Mouse (Mus musculus): ENCODE results near the gene 1600002K03Rik. TPM values are rescaled to one million over a fixed set of nuclear protein-coding genes. Genes with fewer than 3 reads are reported as not detected.

The 1600002K03Rik gene
- polyA plus RNA-seq (2012; rRNA removed) = 7.9 and 11.2 TPM in 2 replicates

DNA sequence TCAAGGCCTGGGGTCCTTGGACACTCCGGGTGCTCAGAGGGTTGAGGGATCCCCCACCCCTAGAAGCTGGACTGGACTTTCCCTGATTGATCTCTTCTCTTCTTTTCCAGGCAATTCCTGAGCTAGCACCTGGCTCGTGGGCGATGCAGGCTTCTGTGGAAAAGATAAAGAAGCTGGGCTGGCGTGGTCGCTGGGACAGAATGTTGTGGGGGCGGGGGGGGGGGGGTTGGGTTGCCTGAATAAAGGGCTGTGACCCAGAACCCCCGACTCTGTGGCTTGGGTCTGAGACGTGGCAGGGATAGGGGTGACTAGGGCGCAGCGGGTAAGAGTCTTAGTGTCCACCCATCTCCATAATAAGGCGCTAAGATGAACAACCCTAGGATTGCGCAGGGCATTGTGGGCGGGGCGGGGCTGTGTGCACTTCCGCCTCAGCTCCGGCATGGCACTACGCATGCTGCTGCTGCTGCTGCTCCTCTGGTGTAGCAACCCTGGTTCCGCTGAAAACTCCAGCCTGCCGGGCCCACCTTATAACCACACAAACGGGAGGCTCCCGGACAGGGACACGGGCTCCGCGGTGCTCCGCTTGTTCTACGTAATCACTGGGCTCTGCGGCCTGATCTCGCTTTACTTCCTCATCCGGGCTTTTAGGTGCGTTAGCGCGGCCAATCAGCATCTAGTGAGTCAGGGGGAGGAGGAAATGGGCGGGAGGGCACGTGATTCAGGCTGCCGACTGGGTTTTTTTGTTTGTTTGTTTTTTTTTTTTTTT lies at the start of gene 1600002K03Rik:
Gene 1600002K03Rik, plus strand, starts transcription at position 418 of the 766 bp plus-strand sequence.
- Histone ChIP-seq H3K36me3 (ENCODE audit: control insufficient read depth, insufficient read depth, low read length) (peaks cover 4% of the 10 kb centered on the region; the same call in 1 of the 2 replicates), H3K27ac (ENCODE audit: insufficient read depth, low read depth, low read length) (peak within 1 kb of the TSS; percentile 90), H3K4me3 (ENCODE audit: insufficient read depth, low read depth, low read length) (peak within 1 kb of the TSS; percentile 69), H3K4me1 (ENCODE audit: control insufficient read depth, insufficient read depth, low read length) (no peaks in the 10 kb centered on the region; the same call in 1 of the 2 replicates), H3K27me3 (replicated peaks; ENCODE audit: control insufficient read depth, insufficient read depth, low read length) (no peaks in the 10 kb centered on the region)
- DNase-seq = peak; percentile 95
- no peak for TF ChIP-seq CTCF (conservative IDR thresholded peaks at IDR 0.05; ENCODE audit: insufficient read depth, insufficient read length, low read depth, low read length)
- TF ChIP-seq POLR2A (IDR thresholded peaks at IDR 0.05; ENCODE audit: low read depth, low read length) = peak; percentile 88
- WGBS = 19% methylated on average over 35 of the region's 35 CpGs

DNA sequence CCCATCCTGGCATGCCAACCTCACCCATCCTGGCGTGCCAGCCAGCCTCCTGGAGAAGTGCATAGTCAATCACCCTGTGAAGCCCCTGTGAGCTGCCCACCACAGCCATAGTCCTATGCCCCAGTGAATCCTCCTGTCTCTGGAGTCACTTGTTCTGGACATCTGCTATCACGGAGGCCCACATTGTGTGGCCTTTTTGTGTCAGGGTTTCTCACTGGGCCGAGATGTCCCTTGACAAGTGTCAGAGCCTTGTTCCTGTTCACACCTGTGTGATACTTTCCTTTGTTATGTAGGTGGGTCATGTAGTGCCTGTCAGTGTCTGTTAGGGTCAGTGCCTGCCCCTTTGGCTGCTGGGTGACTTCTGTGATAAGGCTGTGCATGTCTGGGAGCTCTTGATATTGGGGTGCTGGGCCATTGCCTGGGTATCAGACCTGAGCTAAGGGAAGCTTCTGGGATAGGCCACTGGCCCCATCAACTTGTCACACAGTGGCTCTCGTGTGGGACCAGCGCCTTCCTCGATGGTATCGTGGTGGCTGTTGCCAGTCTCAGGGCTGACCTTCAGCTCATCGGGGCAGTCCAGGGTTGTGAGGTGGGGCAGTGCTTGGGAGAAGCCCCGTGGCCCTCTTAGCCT lies 48.7 kb upstream of the 1600002K03Rik start:
- Histone ChIP-seq H3K27me3 (replicated peaks; ENCODE audit: control insufficient read depth, insufficient read depth, low read length) (no peaks in the 10 kb centered on the region), H3K27ac (ENCODE audit: insufficient read depth, low read depth, low read length) (no peak overlapping the region), H3K4me3 (ENCODE audit: insufficient read depth, low read depth, low read length) (no peak overlapping the region), H3K4me1 (ENCODE audit: control insufficient read depth, insufficient read depth, low read length) (0 out of 2 replicates have a peak, but pooled peaks cover 1% of the 10 kb centered on the region), H3K36me3 (ENCODE audit: control insufficient read depth, insufficient read depth, low read length) (peaks cover 3% of the 10 kb centered on the region; the same call in 1 of the 2 replicates)
- no peak for DNase-seq
- WGBS = 86% methylated on average over 9 of the region's 9 CpGs
- no peak for TF ChIP-seq POLR2A (IDR thresholded peaks at IDR 0.05; ENCODE audit: low read depth, low read length)
- no peak for TF ChIP-seq CTCF (conservative IDR thresholded peaks at IDR 0.05; ENCODE audit: insufficient read depth, insufficient read length, low read depth, low read length)

DNA sequence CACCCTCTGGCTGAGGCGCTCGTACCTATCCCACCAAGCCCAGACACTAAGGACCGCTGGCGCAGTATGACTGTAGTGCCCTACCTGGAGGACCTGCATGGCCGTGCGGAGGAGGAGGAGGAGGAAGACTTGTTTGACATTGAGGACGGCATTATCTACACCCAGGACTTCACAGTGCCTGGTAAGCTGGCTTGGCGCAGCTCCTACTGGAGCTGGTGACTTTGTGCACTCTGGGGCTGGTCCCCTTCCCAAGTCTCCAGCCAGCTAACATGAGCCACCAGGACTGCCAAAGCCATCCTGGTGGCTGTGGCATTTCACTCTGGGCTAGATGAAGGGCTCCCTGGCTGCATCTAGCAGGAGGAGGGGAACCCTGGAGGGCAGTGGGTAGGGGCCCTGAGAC lies 44.8 kb upstream of the 1600002K03Rik start:
- 93% methylated on average over 8 of the region's 8 CpGs for WGBS
- Histone ChIP-seq H3K4me1 (ENCODE audit: control insufficient read depth, insufficient read depth, low read length) (peaks cover 16% of the 10 kb centered on the region; the same call in 1 of the 2 replicates), H3K4me3 (ENCODE audit: insufficient read depth, low read depth, low read length) (no peak overlapping the region), H3K27me3 (replicated peaks; ENCODE audit: control insufficient read depth, insufficient read depth, low read length) (no peaks in the 10 kb centered on the region), H3K36me3 (ENCODE audit: control insufficient read depth, insufficient read depth, low read length) (peaks cover 3% of the 10 kb centered on the region; the same call in 1 of the 2 replicates), H3K27ac (ENCODE audit: insufficient read depth, low read depth, low read length) (no peak overlapping the region)
- TF ChIP-seq CTCF (conservative IDR thresholded peaks at IDR 0.05; ENCODE audit: insufficient read depth, insufficient read length, low read depth, low read length) = no peak
- TF ChIP-seq POLR2A (IDR thresholded peaks at IDR 0.05; ENCODE audit: low read depth, low read length) = no peak
- no peak for DNase-seq

DNA sequence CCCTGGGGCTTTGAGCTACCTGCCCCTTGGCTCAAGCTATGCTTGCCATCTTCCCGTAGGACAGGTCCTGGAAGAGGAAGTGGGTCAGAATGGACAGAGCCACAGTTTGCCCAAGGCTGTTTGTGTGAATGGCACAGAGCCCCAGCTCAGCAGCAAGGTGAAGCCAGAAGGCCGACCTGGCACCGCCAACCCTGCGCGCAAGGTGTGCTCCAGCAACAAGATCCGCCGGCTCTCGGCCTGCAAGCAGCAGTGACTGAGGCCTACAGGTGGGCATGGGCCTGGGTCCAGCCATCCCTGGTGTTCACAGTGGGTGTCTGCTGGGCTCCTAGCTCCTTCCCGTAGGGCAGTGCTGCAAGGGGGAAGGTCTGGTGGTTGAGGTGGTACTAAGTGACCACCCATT lies 42.9 kb upstream of the 1600002K03Rik start:
- peak overlapping the region; percentile 34; the same call in 1 of the 2 replicates for H3K27ac ChIP-seq (ENCODE audit: insufficient read depth, low read depth, low read length)

DNA sequence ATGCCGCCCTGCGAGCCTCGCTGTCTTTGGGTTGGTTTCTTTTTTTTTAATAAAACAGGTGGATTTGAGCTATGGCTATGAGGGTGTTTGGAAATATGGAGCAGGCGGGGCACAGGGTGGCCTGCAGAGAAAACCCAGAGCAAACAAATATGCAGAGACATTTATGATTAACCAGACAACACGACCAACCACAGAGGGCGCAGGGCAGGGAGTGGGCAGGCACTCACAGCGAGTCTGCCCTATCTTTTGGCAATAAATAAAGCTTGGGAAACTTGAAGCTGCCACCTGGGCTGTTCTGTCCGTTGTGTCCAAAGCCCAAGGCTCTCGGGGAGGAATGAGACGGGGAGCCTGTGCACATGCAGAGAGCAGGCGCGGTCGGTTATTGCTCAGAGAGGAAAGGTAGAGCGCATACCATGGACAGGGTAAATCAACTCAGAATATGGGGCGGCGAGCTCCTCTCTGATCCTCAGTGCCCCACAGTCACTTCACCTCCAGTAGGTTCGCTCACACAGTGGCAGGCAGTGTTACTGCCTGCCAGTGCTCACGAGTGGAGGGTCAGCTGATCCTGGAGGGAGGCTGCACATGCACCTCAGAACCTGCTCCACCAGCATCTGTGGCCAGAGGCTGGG lies 42.2 kb upstream of the 1600002K03Rik start:
- H3K36me3 ChIP-seq (ENCODE audit: control insufficient read depth, insufficient read depth, low read length) = peaks cover 3% of the 10 kb centered on the region; the same call in 1 of the 2 replicates
- peaks cover 16% of the 10 kb centered on the region; the same call in 1 of the 2 replicates for H3K4me1 ChIP-seq (ENCODE audit: control insufficient read depth, insufficient read depth, low read length)
- H3K27ac ChIP-seq (ENCODE audit: insufficient read depth, low read depth, low read length) = peak overlapping the region; percentile 34; the same call in 1 of the 2 replicates
- WGBS = 48% methylated on average over 18 of the region's 18 CpGs
- H3K4me3 ChIP-seq (ENCODE audit: insufficient read depth, low read depth, low read length) = no peak overlapping the region
- no peak for TF ChIP-seq POLR2A (IDR thresholded peaks at IDR 0.05; ENCODE audit: low read depth, low read length)
- TF ChIP-seq CTCF (conservative IDR thresholded peaks at IDR 0.05; ENCODE audit: insufficient read depth, insufficient read length, low read depth, low read length) = peak; percentile 32; the same call in 1 of the 2 replicates
- DNase-seq = peak; percentile 88
- H3K27me3 ChIP-seq (replicated peaks; ENCODE audit: control insufficient read depth, insufficient read depth, low read length) = no peaks in the 10 kb centered on the region

More for the DNA sequence above, 42.9 kb upstream of the 1600002K03Rik start:
- Histone ChIP-seq H3K27me3 (replicated peaks; ENCODE audit: control insufficient read depth, insufficient read depth, low read length) (no peaks in the 10 kb centered on the region), H3K4me1 (ENCODE audit: control insufficient read depth, insufficient read depth, low read length) (peaks cover 16% of the 10 kb centered on the region; the same call in 1 of the 2 replicates), H3K4me3 (ENCODE audit: insufficient read depth, low read depth, low read length) (no peak overlapping the region), H3K36me3 (ENCODE audit: control insufficient read depth, insufficient read depth, low read length) (peaks cover 3% of the 10 kb centered on the region; the same call in 1 of the 2 replicates)
- TF ChIP-seq POLR2A (IDR thresholded peaks at IDR 0.05; ENCODE audit: low read depth, low read length) = no peak
- no peak for TF ChIP-seq CTCF (conservative IDR thresholded peaks at IDR 0.05; ENCODE audit: insufficient read depth, insufficient read length, low read depth, low read length)
- DNase-seq = peak; percentile 43
- WGBS = 71% methylated on average over 9 of the region's 9 CpGs

DNA sequence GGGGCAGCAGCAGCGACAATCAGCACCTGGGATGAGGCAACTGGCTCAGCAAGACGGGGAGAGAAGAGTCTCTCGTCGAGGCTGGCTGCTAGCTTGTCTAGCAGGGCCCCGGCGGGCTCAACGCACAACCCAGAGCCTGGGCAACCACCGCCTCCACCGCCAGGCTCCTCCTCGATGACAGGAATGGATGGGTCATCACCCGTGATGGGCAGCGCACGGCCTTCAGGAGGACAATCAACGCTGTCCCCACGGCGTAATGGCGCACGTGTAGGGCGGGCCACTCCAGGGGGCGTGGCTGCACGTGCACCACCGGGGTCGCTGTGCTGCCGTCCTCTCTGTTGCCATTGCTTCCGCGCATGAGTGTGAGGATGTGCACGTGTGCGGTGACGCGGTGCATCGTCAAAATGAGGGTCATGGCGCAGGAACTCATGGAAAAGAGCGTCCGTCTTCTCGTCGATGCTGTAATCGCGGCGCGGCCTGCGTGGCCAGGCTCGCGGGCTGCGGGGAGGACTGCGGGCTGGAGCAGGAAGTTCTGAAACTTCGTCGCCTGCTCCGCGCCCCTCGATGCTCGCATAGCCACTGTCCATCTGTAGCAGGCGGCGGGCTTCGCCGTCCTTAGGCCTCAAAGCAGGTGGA lies 41.3 kb upstream of the 1600002K03Rik start:
- no peak for TF ChIP-seq CTCF (conservative IDR thresholded peaks at IDR 0.05; ENCODE audit: insufficient read depth, insufficient read length, low read depth, low read length)
- TF ChIP-seq POLR2A (IDR thresholded peaks at IDR 0.05; ENCODE audit: low read depth, low read length) = no peak
- 60% methylated on average over 55 of the region's 55 CpGs for WGBS
- DNase-seq = no peak
- Histone ChIP-seq H3K36me3 (ENCODE audit: control insufficient read depth, insufficient read depth, low read length) (peaks cover 3% of the 10 kb centered on the region; the same call in 1 of the 2 replicates), H3K4me3 (ENCODE audit: insufficient read depth, low read depth, low read length) (no peak overlapping the region), H3K4me1 (ENCODE audit: control insufficient read depth, insufficient read depth, low read length) (peaks cover 16% of the 10 kb centered on the region; the same call in 1 of the 2 replicates), H3K27me3 (replicated peaks; ENCODE audit: control insufficient read depth, insufficient read depth, low read length) (no peaks in the 10 kb centered on the region), H3K27ac (ENCODE audit: insufficient read depth, low read depth, low read length) (no peak overlapping the region)

All from kidney, adult 2 months (tissue).